Mouse (Mus musculus) heart, postnatal 0 days (tissue): ENCODE measurements around the gene Rhbdl1.

Experiments
- CTCF ChIP-seq: IDR thresholded peaks from 2 replicates; pipeline ENCODE4 v1.5.1; 2016; ENCODE audit warnings: antibody characterized with exemption, control low read depth, low read depth
- EP300 ChIP-seq: IDR thresholded peaks from 2 replicates; pipeline ENCODE4 v1.6.1; 2016; ENCODE audit warnings: antibody characterized with exemption, low read depth

DNA sequence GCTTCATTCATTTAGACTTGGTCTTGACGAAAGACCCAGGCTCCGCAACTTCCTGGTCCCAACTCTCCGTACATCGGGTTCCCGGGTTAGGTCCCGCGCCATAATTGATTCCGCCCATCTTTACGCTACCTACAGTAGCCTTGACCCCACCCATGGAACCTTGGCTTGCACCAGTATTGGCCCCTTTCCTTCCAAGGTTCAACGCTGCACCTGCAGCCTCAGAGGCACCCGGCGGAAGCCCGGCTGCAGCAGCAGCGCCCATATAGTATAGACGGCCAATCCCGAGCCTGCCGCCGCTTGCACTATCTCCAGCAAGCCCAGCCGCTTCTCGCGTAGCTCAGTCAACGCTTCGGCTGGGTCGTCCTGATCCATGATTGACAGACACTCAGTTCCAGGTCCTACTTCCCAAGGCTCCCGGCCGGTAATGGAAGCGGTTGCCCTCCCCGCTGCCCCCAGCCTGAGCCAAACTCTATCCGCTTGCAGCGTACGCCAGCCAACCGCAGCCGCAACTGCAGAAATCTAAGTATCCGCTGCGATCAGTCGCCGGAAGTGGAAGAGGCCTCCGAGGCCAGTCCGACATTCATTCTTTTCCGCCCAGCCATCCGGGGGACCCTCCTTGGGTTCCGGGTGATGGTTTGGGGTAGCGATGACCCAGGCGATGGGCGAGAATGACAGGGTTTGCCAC lies 45.1 kb downstream of the Rhbdl1 start:
- TF ChIP-seq CTCF (no peak), EP300 (no peak)
